In the genomic region with DNA sequence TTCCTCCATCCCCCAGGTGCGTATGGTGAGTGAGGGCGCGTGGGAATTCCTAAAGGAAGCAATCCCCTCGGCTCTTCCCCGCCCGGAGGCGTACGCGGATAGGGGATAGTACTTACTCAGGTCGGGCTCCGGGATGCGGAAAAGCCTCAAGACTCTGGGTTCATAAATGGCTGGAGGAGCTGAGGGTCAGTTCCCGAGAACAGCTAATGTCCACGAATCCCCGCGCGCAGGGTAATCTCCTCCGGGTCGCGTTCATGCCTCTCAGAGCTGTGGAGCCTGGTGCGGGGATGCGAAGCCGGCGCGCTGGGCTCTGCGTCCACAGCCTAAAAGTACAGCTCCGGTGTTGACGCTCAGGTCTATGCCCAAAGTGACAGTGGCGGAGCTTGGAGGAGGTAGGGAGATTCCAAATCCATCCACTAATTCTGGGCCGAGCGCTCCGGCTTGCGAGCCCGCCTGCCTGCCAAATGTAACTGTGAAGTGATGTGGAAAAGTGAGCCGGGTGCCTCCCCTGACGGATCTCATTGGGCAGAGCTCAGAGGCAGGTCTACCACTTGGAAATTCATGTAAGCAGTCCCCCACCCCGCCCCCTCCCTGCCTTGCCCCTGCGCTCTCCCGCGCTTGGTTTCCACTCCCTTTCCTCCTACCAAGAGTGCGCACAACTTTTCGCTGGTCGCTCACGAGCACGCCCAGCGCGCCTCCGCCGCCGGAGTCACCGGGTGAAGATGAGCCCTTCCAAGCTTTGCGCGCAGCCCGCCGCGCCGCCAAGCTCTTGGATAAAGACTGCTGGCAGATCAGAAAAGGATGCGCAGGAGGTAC, we compare ENCODE assay signal across 8 mouse cellular contexts. TPM values are rescaled to one million over a fixed set of nuclear protein-coding genes. Genes with fewer than 3 reads are reported as not detected.
DNase-seq lines count a peak whose midpoint lies in the region; ATAC-seq lines count a peak whose summit lies in the region.

A gene (minus strand): TSS at position 506 of the 816 bp plus-strand sequence.

- peak; percentile 52 for ATAC-seq in intestine, embryonic 16.5 days
- no peak for ATAC-seq in liver, embryonic 13.5 days (ENCODE audit: low read depth)
- ATAC-seq in activated CD4-positive, CD25-positive, alpha-beta regulatory T cell, adult 4 months = no peak

- H3K27ac ChIP-seq in intestine, embryonic 16.5 days (ENCODE audit: low read length) = no peak within 1 kb of the TSS
- no peak within 1 kb of the TSS for H3K27ac ChIP-seq in liver, embryonic 13.5 days

- no peaks in the 10 kb centered on the region for H3K36me3 ChIP-seq in intestine, embryonic 16.5 days (ENCODE audit: control insufficient read depth, insufficient read depth, low read length)
- H3K36me3 ChIP-seq in liver, embryonic 13.5 days = no peaks in the 10 kb centered on the region

- peak within 1 kb of the TSS; percentile 74 for H3K4me2 ChIP-seq in intestine, embryonic 16.5 days (ENCODE audit: low read depth, low read length)
- peak within 1 kb of the TSS; percentile 19; the same call in 1 of the 2 replicates for H3K4me2 ChIP-seq in liver, embryonic 13.5 days

- peak within 1 kb of the TSS; percentile 45 for H3K4me3 ChIP-seq in intestine, embryonic 16.5 days (ENCODE audit: low read length)
- no peak within 1 kb of the TSS for H3K4me3 ChIP-seq in liver, embryonic 13.5 days (replicated peaks)

- H3K4me1 ChIP-seq in intestine, embryonic 16.5 days (ENCODE audit: control insufficient read depth, insufficient read depth, low read length) = peaks cover 3% of the 10 kb centered on the region; the same call in 1 of the 2 replicates
- no peaks in the 10 kb centered on the region for H3K4me1 ChIP-seq in liver, embryonic 13.5 days (replicated peaks)

- no peaks in the 10 kb centered on the region for H3K9me3 ChIP-seq in intestine, embryonic 16.5 days (ENCODE audit: control insufficient read depth, low read length)
- no peaks in the 10 kb centered on the region for H3K9me3 ChIP-seq in liver, embryonic 13.5 days (replicated peaks)

- H3K9ac ChIP-seq in intestine, embryonic 16.5 days (ENCODE audit: low read depth, low read length) = no peak within 1 kb of the TSS
- no peak within 1 kb of the TSS for H3K9ac ChIP-seq in liver, embryonic 13.5 days

- DNase-seq in adrenal gland, postnatal 14 days = peak; percentile 9
- DNase-seq in adrenal gland, adult 18-20 months (ENCODE audit: low spot score in 2 of 2) = no peak
- DNase-seq in cerebellum, adult 8-10 months = peak; percentile 85
- DNase-seq in forelimb bud, embryonic 11.5 days (ENCODE audit: low read depth, low spot score) = peak; percentile 62
- no peak for DNase-seq in liver, embryonic 13.5 days
- peak; percentile 73 for DNase-seq in right cerebral cortex, postnatal 4 days

- H3K27me3 ChIP-seq in intestine, embryonic 16.5 days (replicated peaks; ENCODE audit: control insufficient read depth, insufficient read depth, low read length) = peaks cover 34% of the 10 kb centered on the region
- peaks cover 36% of the 10 kb centered on the region for H3K27me3 ChIP-seq in liver, embryonic 13.5 days

- WGBS in intestine, embryonic 16.5 days = under 1% methylated on average over 58 of the region's 58 CpGs
- WGBS in liver, embryonic 13.5 days (ENCODE audit: insufficient replicate concordance) = 2% methylated on average over 58 of the region's 58 CpGs

RNA-seq across cellular contexts. Expression of the gene that starts here (rescaled TPM):
- total RNA-seq in adrenal gland, postnatal 14 days (2021) = 0.41 TPM in 1 of 2 replicates, not detected in the other
- total RNA-seq in adrenal gland, adult 18-20 months (2021) = not detected
- polyA plus RNA-seq in intestine, embryonic 16.5 days (2015; fragmentation: Nextera tagmentation; extraction: Ambion mirVana) = 0.51 and 0.99 TPM in 2 replicates
- polyA plus RNA-seq in liver, embryonic 13.5 days (2015; fragmentation: Nextera tagmentation; extraction: Ambion mirVana) = 0.05 and 0.14 TPM in 2 replicates
- not detected for polyA plus RNA-seq in activated CD4-positive, CD25-positive, alpha-beta regulatory T cell, adult 4 months (2017; shearing (Covaris generic))

Comparison
In these comparisons a context has a peak if more than half of its experiments do, and no peak if none do; other contexts are left out.
1. Peak in DNase-seq in adrenal gland, postnatal 14 days; RNA of the gene not detected or under 1 TPM.
2. Peak in ATAC-seq, H3K4me3 ChIP-seq and H3K4me2 ChIP-seq in intestine, embryonic 16.5 days; RNA of the gene not detected or under 1 TPM.
3. DNase-seq: peak in cerebellum, adult 8-10 months (single experiment), forelimb bud, embryonic 11.5 days (single experiment) and right cerebral cortex, postnatal 4 days (single experiment); none in adrenal gland, adult 18-20 months (0 of 2) and liver, embryonic 13.5 days (single experiment).